Mouse (Mus musculus): ENCODE data around the gene Vdr. TPM values are rescaled to one million over a fixed set of nuclear protein-coding genes. Genes with fewer than 3 reads are reported as not detected.

Vdr gene
- polyA plus RNA-seq (2012; rRNA removed) (0.08 and 0.11 TPM in 2 replicates), polyA plus RNA-seq (2014; fragmentation: Nextera tagmentation; extraction: Ambion mirVana) (0.15 and 0.32 TPM in 2 replicates)

DNA sequence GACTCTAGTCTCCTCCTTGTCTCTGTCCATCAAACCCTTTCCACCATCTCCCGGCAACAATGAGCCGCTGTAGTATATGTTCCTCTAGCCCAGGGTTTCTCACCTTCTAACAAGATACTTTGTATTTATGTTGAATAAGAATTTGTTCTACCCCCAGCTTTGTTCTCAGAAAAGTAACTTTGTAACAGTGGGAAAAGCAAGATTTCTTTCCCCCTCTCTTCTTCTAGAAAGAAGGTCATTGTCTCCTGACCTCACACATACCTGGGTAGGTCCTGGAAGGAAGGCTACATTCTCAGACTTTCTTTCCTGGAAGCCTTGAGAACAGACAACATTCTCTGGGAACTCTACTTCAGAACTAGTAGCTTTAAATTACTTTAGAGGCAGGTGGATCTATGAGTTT lies at the start of gene Vdr:
Vdr (minus strand) TSS at position 101 of the 400 bp plus-strand sequence.
- Histone ChIP-seq H3K4me2 (ENCODE audit: low read depth) (no peak within 1 kb of the TSS), H3K27me3 (ENCODE audit: control insufficient read depth, insufficient read depth, low read length) (peaks cover 15% of the 10 kb centered on the region)
- no peak for ATAC-seq (ENCODE audit: insufficient read depth)

GRCm38 (mm10) chr15:97956416-97956815 lies 46.0 kb upstream of the Vdr start:
- WGBS (ENCODE audit: insufficient replicate concordance): 62% methylated on average over 11 of the region's 11 CpGs
- H3K9ac ChIP-seq (replicated peaks): no peak overlapping the region
- no peak for DNase-seq (ENCODE audit: low read depth in 3 of 3, low spot score in 3 of 3)

More for the DNA sequence above, at the start of gene Vdr:
- Histone ChIP-seq H3K9ac (replicated peaks) (no peak within 1 kb of the TSS), H3K27ac (no peak within 1 kb of the TSS), H3K9me3 (ENCODE audit: control insufficient read depth, low read length) (no peaks in the 10 kb centered on the region), H3K4me1 (replicated peaks; ENCODE audit: control insufficient read depth in 2 of 2, insufficient read depth in 2 of 2, low read length in 1 of 2) (peaks cover 0 to 6% of the 10 kb centered on the region in 2 experiments; a peak in 2 of 4 replicates), H3K4me3 (ENCODE audit: insufficient read depth in 1 of 2, low read depth in 2 of 2, low read length in 2 of 2) (no peak within 1 kb of the TSS), H3K36me3 (replicated peaks; ENCODE audit: control insufficient read depth, insufficient read depth, low read depth) (no peaks in the 10 kb centered on the region)
- 77% methylated on average over 2 of the region's 2 CpGs for WGBS (ENCODE audit: insufficient replicate concordance)
- TF ChIP-seq EP300 (IDR thresholded peaks at IDR 0.05; ENCODE audit: low read depth) (no peak), CTCF (IDR thresholded peaks at IDR 0.05; ENCODE audit: low read depth) (no peak)
- DNase-seq (ENCODE audit: low read depth in 3 of 3, low spot score in 3 of 3): no peak

GRCm38 (mm10) chr15:97955742-97956141 lies 45.3 kb upstream of the Vdr start:
- Histone ChIP-seq H3K27ac (no peak overlapping the region), H3K4me1 (replicated peaks; ENCODE audit: control insufficient read depth in 2 of 2, insufficient read depth in 2 of 2, low read length in 1 of 2) (no peaks in the 10 kb centered on the region), H3K4me2 (ENCODE audit: low read depth) (no peak overlapping the region), H3K4me3 (ENCODE audit: insufficient read depth in 1 of 2, low read depth in 2 of 2, low read length in 2 of 2) (no peak overlapping the region), H3K9ac (replicated peaks) (no peak overlapping the region), H3K36me3 (replicated peaks; ENCODE audit: control insufficient read depth, insufficient read depth, low read depth) (no peaks in the 10 kb centered on the region), H3K27me3 (ENCODE audit: control insufficient read depth, insufficient read depth, low read length) (no peaks in the 10 kb centered on the region), H3K9me3 (ENCODE audit: control insufficient read depth, low read length) (no peaks in the 10 kb centered on the region)
- ATAC-seq (ENCODE audit: insufficient read depth) (no peak), DNase-seq (ENCODE audit: low read depth in 3 of 3, low spot score in 3 of 3) (no peak)
- TF ChIP-seq EP300 (IDR thresholded peaks at IDR 0.05; ENCODE audit: low read depth): no peak
- TF ChIP-seq CTCF (IDR thresholded peaks at IDR 0.05; ENCODE audit: low read depth): no peak
- 38% methylated on average over 4 of the region's 4 CpGs for WGBS (ENCODE audit: insufficient replicate concordance)

More at GRCm38 (mm10) chr15:97956416-97956815, 46.0 kb upstream of the Vdr start:
- H3K36me3 ChIP-seq (replicated peaks; ENCODE audit: control insufficient read depth, insufficient read depth, low read depth): no peaks in the 10 kb centered on the region
- H3K9me3 ChIP-seq (ENCODE audit: control insufficient read depth, low read length): no peaks in the 10 kb centered on the region
- no peaks in the 10 kb centered on the region for H3K4me1 ChIP-seq (replicated peaks; ENCODE audit: control insufficient read depth in 2 of 2, insufficient read depth in 2 of 2, low read length in 1 of 2)
- H3K4me3 ChIP-seq (ENCODE audit: insufficient read depth in 1 of 2, low read depth in 2 of 2, low read length in 2 of 2): no peak overlapping the region
- H3K4me2 ChIP-seq (ENCODE audit: low read depth): no peak overlapping the region
- H3K27ac ChIP-seq: no peak overlapping the region
- no peak for ATAC-seq (ENCODE audit: insufficient read depth)
- H3K27me3 ChIP-seq (ENCODE audit: control insufficient read depth, insufficient read depth, low read length): no peaks in the 10 kb centered on the region
- TF ChIP-seq EP300 (IDR thresholded peaks at IDR 0.05; ENCODE audit: low read depth) (no peak), CTCF (IDR thresholded peaks at IDR 0.05; ENCODE audit: low read depth) (no peak)

DNA sequence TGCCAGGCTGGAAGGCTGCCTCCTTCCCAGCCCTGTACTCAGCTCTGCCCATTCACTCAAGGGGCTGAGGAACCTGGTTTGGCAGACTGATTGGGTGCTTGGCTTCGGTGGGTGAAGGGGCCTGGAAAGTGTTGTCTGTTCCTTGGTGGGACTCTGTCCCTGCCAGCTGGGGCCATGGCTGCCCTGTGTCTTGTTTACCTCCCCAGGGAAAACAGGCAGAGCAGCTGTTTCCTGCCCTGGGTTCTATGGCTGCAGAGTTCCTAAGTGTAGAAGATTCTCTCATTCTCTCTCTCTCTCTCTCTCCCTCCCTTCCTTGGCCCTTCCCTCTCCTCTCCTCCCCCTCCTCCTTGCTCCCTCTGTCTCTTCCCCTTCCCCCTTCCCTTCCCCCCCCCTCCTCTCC lies 44.9 kb upstream of the Vdr start:
- Histone ChIP-seq H3K4me1 (replicated peaks; ENCODE audit: control insufficient read depth in 2 of 2, insufficient read depth in 2 of 2, low read length in 1 of 2) (no peaks in the 10 kb centered on the region), H3K4me3 (ENCODE audit: insufficient read depth in 1 of 2, low read depth in 2 of 2, low read length in 2 of 2) (no peak overlapping the region), H3K4me2 (ENCODE audit: low read depth) (no peak overlapping the region), H3K9me3 (ENCODE audit: control insufficient read depth, low read length) (no peaks in the 10 kb centered on the region), H3K9ac (replicated peaks) (no peak overlapping the region), H3K27ac (no peak overlapping the region), H3K27me3 (ENCODE audit: control insufficient read depth, insufficient read depth, low read length) (no peaks in the 10 kb centered on the region), H3K36me3 (replicated peaks; ENCODE audit: control insufficient read depth, insufficient read depth, low read depth) (no peaks in the 10 kb centered on the region)
- DNase-seq (ENCODE audit: low read depth in 3 of 3, low spot score in 3 of 3) (no peak), ATAC-seq (ENCODE audit: insufficient read depth) (no peak)
- 77% methylated on average over 1 of the region's 1 CpGs for WGBS (ENCODE audit: insufficient replicate concordance)
- no peak for TF ChIP-seq CTCF (IDR thresholded peaks at IDR 0.05; ENCODE audit: low read depth)
- no peak for TF ChIP-seq EP300 (IDR thresholded peaks at IDR 0.05; ENCODE audit: low read depth)

DNA sequence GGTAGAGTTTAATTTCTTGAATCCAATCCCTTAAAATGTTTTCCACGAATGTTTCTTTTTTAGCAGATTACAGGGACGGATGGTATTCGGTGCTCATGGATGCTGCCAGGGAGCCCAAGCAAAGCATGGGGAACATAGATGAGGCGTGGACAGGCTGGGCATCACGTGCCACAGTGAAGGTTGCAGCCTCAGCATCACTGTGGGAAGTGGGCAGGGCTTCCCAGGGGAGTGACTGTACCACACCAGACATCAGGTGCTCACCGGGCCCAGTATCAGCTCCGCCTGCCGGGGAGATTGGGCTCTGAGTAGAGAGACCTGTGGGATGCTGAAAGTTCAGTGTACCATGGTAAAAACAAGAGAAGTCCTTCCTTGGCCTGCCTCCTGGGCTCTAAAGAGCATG lies 44.2 kb upstream of the Vdr start:
- Histone ChIP-seq H3K27me3 (ENCODE audit: control insufficient read depth, insufficient read depth, low read length) (no peaks in the 10 kb centered on the region), H3K9me3 (ENCODE audit: control insufficient read depth, low read length) (no peaks in the 10 kb centered on the region), H3K4me2 (ENCODE audit: low read depth) (no peak overlapping the region), H3K4me3 (ENCODE audit: insufficient read depth in 1 of 2, low read depth in 2 of 2, low read length in 2 of 2) (no peak overlapping the region), H3K27ac (no peak overlapping the region), H3K9ac (replicated peaks) (no peak overlapping the region), H3K36me3 (replicated peaks; ENCODE audit: control insufficient read depth, insufficient read depth, low read depth) (no peaks in the 10 kb centered on the region), H3K4me1 (replicated peaks; ENCODE audit: control insufficient read depth in 2 of 2, insufficient read depth in 2 of 2, low read length in 1 of 2) (no peaks in the 10 kb centered on the region)
- ATAC-seq (ENCODE audit: insufficient read depth) (no peak), DNase-seq (ENCODE audit: low read depth in 3 of 3, low spot score in 3 of 3) (no peak)
- WGBS (ENCODE audit: insufficient replicate concordance): 59% methylated on average over 8 of the region's 8 CpGs
- no peak for TF ChIP-seq CTCF (IDR thresholded peaks at IDR 0.05; ENCODE audit: low read depth)
- TF ChIP-seq EP300 (IDR thresholded peaks at IDR 0.05; ENCODE audit: low read depth): no peak

All from liver, embryonic 14.5 days (tissue).